Mouse (Mus musculus) MEL (cell line): Measurements from ENCODE around the gene Znrf3. TPM values are rescaled to one million over a fixed set of nuclear protein-coding genes. Genes with fewer than 3 reads are reported as not detected.

ENCODE experiments used
- DNase-seq: peaks from one replicate; pipeline ENCODE4 v3.0.0; 2011; ENCODE audit warnings: low read depth, low spot score
- H3K27ac ChIP-seq: 2 replicates; pipeline ENCODE4 v1.5.1; 2012; ENCODE audit warnings: low read depth, mild to moderate bottlenecking, control low read depth, low read length, moderate library complexity; ENCODE audit not compliant: control insufficient read depth
- H3K27me3 ChIP-seq, 2 experiments: fragments of 150-350 bp in 1 of 2; sonication (generic) in 1 of 2; 2 replicates each; pipeline ENCODE4 v1.6.1; 2012; ENCODE audit warnings: low read length in 2 of 2, mild to moderate bottlenecking in 2 of 2, improper control_type of control experiment in 1 of 2, moderate library complexity in 1 of 2; ENCODE audit not compliant: insufficient read depth in 2 of 2, control insufficient read depth in 1 of 2
- H3K36me3 ChIP-seq, 2 experiments: 2 replicates each; pipeline ENCODE4 v1.6.1; 2012 to 2014; ENCODE audit warnings: low read length in 2 of 2, improper control_type of control experiment in 1 of 2, inconsistent platforms in 1 of 2, mild to moderate bottlenecking in 1 of 2; ENCODE audit not compliant: insufficient read depth in 2 of 2, control insufficient read depth in 1 of 2
- H3K4me1 ChIP-seq, 2 experiments: fragments of 150-350 bp in 1 of 2; sonication (generic) in 1 of 2; 2 replicates each; pipeline ENCODE4 v1.6.1; 2012; ENCODE audit warnings: low read length in 2 of 2, improper control_type of control experiment in 1 of 2, mild to moderate bottlenecking in 1 of 2; ENCODE audit not compliant: insufficient read depth in 2 of 2, control insufficient read depth in 1 of 2
- H3K4me3 ChIP-seq, 2 experiments: fragments of 150-350 bp in 1 of 2; sonication (generic) in 1 of 2; 2 replicates each; pipeline ENCODE4 v1.5.1; 2012; ENCODE audit warnings: low read depth in 2 of 2, low read length in 2 of 2, mild to moderate bottlenecking in 2 of 2, moderate library complexity in 2 of 2, control low read depth in 1 of 2, improper control_type of control experiment in 1 of 2; ENCODE audit not compliant: control insufficient read depth in 1 of 2, insufficient read depth in 1 of 2
- H3K79me2 ChIP-seq: 2 replicates; pipeline ENCODE4 v1.6.1; 2012; ENCODE audit warnings: mild to moderate bottlenecking, low read length, moderate library complexity; ENCODE audit not compliant: control insufficient read depth, poor library complexity, insufficient read depth
- H3K9ac ChIP-seq: 2 replicates; pipeline ENCODE4 v1.6.1; 2012; ENCODE audit warnings: low read depth, mild to moderate bottlenecking, control low read depth, low read length, moderate library complexity; ENCODE audit not compliant: control insufficient read depth, poor library complexity, severe bottlenecking
- H3K9me3 ChIP-seq: fragments of 150-350 bp; sonication (generic); replicated peaks from 2 replicates; pipeline ENCODE4 v1.6.1; 2012; ENCODE audit warnings: mild to moderate bottlenecking, low read length, improper control_type of control experiment, moderate library complexity; ENCODE audit not compliant: insufficient read depth
- BHLHE40 ChIP-seq: IDR thresholded peaks from 2 replicates; pipeline ENCODE4 v1.6.1; 2012; ENCODE audit warnings: low read depth, mild to moderate bottlenecking, inconsistent platforms, low read length, improper control_type of control experiment, borderline replicate concordance
- CHD2 ChIP-seq: IDR thresholded peaks from 2 replicates; pipeline ENCODE4 v1.6.1; 2011; ENCODE audit warnings: low read length, improper control_type of control experiment
- E2F4 ChIP-seq: IDR thresholded peaks from 2 replicates; pipeline ENCODE4 v1.6.1; 2011; ENCODE audit warnings: low read depth, low read length, improper control_type of control experiment, borderline replicate concordance
- ELF1 ChIP-seq: IDR thresholded peaks from 2 replicates; pipeline ENCODE4 v1.6.1; 2014; ENCODE audit warnings: low read depth, mild to moderate bottlenecking, inconsistent platforms, low read length, improper control_type of control experiment, moderate library complexity
- EP300 ChIP-seq, 2 experiments: IDR thresholded peaks; 2 replicates each; pipeline ENCODE4 v1.6.1; 2011; ENCODE audit warnings: improper control_type of control experiment in 2 of 2, low read length in 2 of 2, low read depth in 1 of 2, mild to moderate bottlenecking in 1 of 2
- GABPA ChIP-seq: IDR thresholded peaks from 2 replicates; pipeline ENCODE4 v1.6.1; 2012; ENCODE audit warnings: low read depth, mild to moderate bottlenecking, inconsistent platforms, low read length, improper control_type of control experiment, moderate library complexity
- JUND ChIP-seq: IDR thresholded peaks from 2 replicates; pipeline ENCODE4 v1.6.1; 2011; ENCODE audit warnings: low read depth, mild to moderate bottlenecking, improper control_type of control experiment, low read length
- MAX ChIP-seq: IDR thresholded peaks from 2 replicates; pipeline ENCODE4 v1.6.1; 2011; ENCODE audit warnings: low read length, improper control_type of control experiment
- MYB ChIP-seq: IDR thresholded peaks from 2 replicates; pipeline ENCODE4 v1.6.1; 2011; ENCODE audit warnings: mild to moderate bottlenecking, low read depth, low read length, improper control_type of control experiment
- POLR2A ChIP-seq, 2 experiments: IDR thresholded peaks; 2 replicates each; pipeline ENCODE4 v1.6.1; 2011 to 2012; ENCODE audit warnings: low read length in 2 of 2, mild to moderate bottlenecking in 2 of 2, control low read depth in 1 of 2, improper control_type of control experiment in 1 of 2, low read depth in 1 of 2, moderate library complexity in 1 of 2; ENCODE audit not compliant: control insufficient read depth in 1 of 2, insufficient read depth in 1 of 2, poor library complexity in 1 of 2
- POLR2AphosphoS2 ChIP-seq: IDR thresholded peaks from 2 replicates; pipeline ENCODE4 v1.6.1; 2011; ENCODE audit warnings: low read length, improper control_type of control experiment
- RAD21 ChIP-seq: IDR thresholded peaks from 2 replicates; pipeline ENCODE4 v1.6.1; 2011; ENCODE audit warnings: mild to moderate bottlenecking, low read depth, low read length, improper control_type of control experiment
- SIN3A ChIP-seq: IDR thresholded peaks from 2 replicates; pipeline ENCODE4 v1.6.1; 2012; ENCODE audit warnings: low read length, improper control_type of control experiment, inconsistent platforms
- UBTF ChIP-seq: IDR thresholded peaks from 2 replicates; pipeline ENCODE4 v1.6.1; 2012; ENCODE audit warnings: low read depth, mild to moderate bottlenecking, inconsistent platforms, low read length, improper control_type of control experiment, moderate library complexity, borderline replicate concordance; ENCODE audit not compliant: insufficient read depth
- USF1 ChIP-seq: IDR thresholded peaks from 2 replicates; pipeline ENCODE4 v1.6.1; 2014; ENCODE audit warnings: low read depth, mild to moderate bottlenecking, inconsistent platforms, low read length, improper control_type of control experiment, moderate library complexity
- USF2 ChIP-seq, 2 experiments: IDR thresholded peaks; 2 replicates each; pipeline ENCODE4 v1.6.1; 2011 to 2012; ENCODE audit warnings: improper control_type of control experiment in 2 of 2, low read length in 2 of 2, borderline replicate concordance in 1 of 2, inconsistent platforms in 1 of 2, low read depth in 1 of 2, mild to moderate bottlenecking in 1 of 2; ENCODE audit not compliant: insufficient read depth in 1 of 2
- ZC3H11A ChIP-seq: IDR thresholded peaks from 2 replicates; pipeline ENCODE4 v1.6.1; 2012; ENCODE audit warnings: low read depth, mild to moderate bottlenecking, inconsistent platforms, low read length, improper control_type of control experiment
- ZMIZ1 ChIP-seq: IDR thresholded peaks from 2 replicates; pipeline ENCODE4 v1.6.1; 2012; ENCODE audit warnings: low read depth, mild to moderate bottlenecking, inconsistent platforms, low read length, improper control_type of control experiment, moderate library complexity
- ZNF384 ChIP-seq: IDR thresholded peaks from 2 replicates; pipeline ENCODE4 v1.6.1; 2012; ENCODE audit warnings: low read depth, mild to moderate bottlenecking, inconsistent platforms, low read length, improper control_type of control experiment
- polyA plus RNA-seq, 2 experiments: library from polyadenylated mRNA; stranded (reverse) in 1 of 2; unstranded in 1 of 2; fragments of >175 nt in 1 of 2; fragments of >200 nt in 1 of 2; gene quantifications; 2 replicates each; pipeline versions ENCODE4 v1.2.1 to v1.2.4; 2012; ENCODE audit warnings: low replicate concordance in 2 of 2, low read depth in 1 of 2; ENCODE audit not compliant: insufficient read length in 2 of 2, insufficient read depth in 1 of 2, missing spikeins in 1 of 2
- total RNA-seq: library from RNA; depleted of rRNA; stranded (reverse); fragments of 300-350 nt; gene quantifications from 2 replicates; pipeline ENCODE4 v1.2.3, GENCODE M21; 2012

The Znrf3 gene
- total and polyA plus RNA-seq, 3 experiments, result 9.0 to 9.2 TPM; not detected in 1

DNA sequence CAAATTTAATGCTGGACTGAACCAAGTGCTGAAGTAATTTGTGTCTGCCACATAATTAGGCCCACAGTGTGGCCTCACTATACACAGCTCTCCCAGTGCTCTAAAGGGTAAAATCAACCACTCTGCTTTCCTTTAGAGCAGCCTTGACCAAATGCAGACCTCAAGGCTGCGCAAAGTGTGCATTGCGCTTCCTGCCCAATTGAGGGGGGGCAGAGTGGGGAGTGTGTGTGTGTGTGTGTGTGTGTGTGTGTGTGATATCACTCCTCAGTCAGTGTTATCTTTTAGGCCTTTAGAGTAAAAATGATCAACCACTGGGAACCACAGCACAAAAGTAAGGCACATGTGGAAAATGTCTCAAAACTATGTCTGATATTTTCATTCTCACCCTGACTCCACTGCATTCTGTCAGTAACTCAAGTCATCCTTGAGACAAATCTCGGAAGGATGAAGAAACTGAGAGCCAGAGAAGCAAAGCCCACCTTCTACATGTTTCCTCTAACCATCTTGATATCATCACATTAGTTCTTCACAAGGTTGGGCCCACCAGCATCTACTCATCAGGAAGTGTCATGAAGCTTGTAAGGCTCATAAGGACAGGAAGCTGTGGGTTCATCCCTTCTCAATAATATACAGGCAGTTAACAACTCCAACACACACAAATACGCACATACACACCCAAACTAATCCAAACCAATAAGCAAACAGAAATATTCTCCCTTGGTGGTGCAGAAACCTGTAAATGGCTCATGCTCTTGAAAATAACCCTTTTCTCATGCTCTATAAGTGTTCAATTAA, 15.1 kb downstream of the Znrf3 start:
- no peak for DNase-seq
- H3K36me3 ChIP-seq, result peaks cover 0 to 23% of the 10 kb centered on the region in 2 experiments; a peak in 2 of 4 replicates
- no peak for TF ChIP-seq POLR2AphosphoS2
- TF ChIP-seq GABPA, result no peak
- TF ChIP-seq RAD21, result no peak
- no peak for TF ChIP-seq UBTF
- no peak for TF ChIP-seq ZC3H11A
- 0 out of 2 replicates have a peak, but pooled peaks have one; percentile 4 for TF ChIP-seq BHLHE40
- TF ChIP-seq MAX, result 0 out of 2 replicates have a peak, but pooled peaks have one; percentile 15
- TF ChIP-seq JUND, result no peak
- TF ChIP-seq USF2 (IDR thresholded peaks at IDR 0.05; ENCODE audit: borderline replicate concordance in 1 of 2, insufficient read depth in 1 of 2, low read depth in 1 of 2, low read length in 2 of 2), result no peak
- TF ChIP-seq SIN3A, result no peak
- no peak for TF ChIP-seq POLR2A (IDR thresholded peaks at IDR 0.05; ENCODE audit: control insufficient read depth in 1 of 2, insufficient read depth in 1 of 2, low read depth in 1 of 2, low read length in 2 of 2, poor library complexity in 1 of 2)
- TF ChIP-seq EP300 (IDR thresholded peaks at IDR 0.05; ENCODE audit: low read depth in 1 of 2, low read length in 2 of 2), result peak in 1 of 2 experiments; percentile 17; a peak in 1 of 4 replicates
- no peak for TF ChIP-seq MYB
- no peak for TF ChIP-seq ZNF384
- no peak for TF ChIP-seq ELF1
- no peak for TF ChIP-seq ZMIZ1
- TF ChIP-seq, all 39 proteins: peak for 3
- H3K4me1 ChIP-seq, result peaks cover 14 to 18% of the 10 kb centered on the region in 2 experiments
- H3K27me3 ChIP-seq, result no peaks in the 10 kb centered on the region
- no peak overlapping the region for H3K27ac ChIP-seq
- H3K4me3 ChIP-seq, result no peak overlapping the region
- H3K79me2 ChIP-seq, result peaks cover 50% of the 10 kb centered on the region
- no peak overlapping the region for H3K9ac ChIP-seq
- H3K9me3 ChIP-seq, result no peaks in the 10 kb centered on the region

DNA sequence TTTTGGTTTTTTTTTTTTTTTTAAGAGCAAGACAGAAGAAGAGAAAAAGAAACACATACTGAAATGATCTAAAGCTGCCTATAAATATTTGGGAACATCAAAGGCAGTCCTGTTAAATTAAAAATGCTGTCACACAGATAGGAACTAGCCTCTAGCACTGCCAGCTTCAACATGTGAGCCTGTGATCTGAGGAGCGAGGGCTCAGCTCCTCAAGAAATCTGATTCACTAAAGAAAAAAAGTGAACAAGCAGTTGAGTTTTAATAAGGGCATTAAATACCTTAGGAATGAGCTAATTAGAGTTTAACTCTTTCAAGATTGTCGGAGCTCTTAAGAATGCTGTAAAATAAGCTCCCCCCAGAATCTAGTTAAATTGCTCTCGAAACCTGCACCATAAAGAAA, 17.4 kb downstream of the Znrf3 start:
- Histone ChIP-seq H3K36me3 (peaks cover 0 to 41% of the 10 kb centered on the region in 2 experiments; a peak in 2 of 4 replicates), H3K9ac (no peak overlapping the region), H3K4me1 (peaks cover 27 to 35% of the 10 kb centered on the region in 2 experiments), H3K9me3 (no peaks in the 10 kb centered on the region), H3K27me3 (no peaks in the 10 kb centered on the region), H3K79me2 (peaks cover 49% of the 10 kb centered on the region)
- no peak for DNase-seq
- TF ChIP-seq E2F4 (no peak), CHD2 (no peak), USF1 (no peak), ELF1 (no peak)
- TF ChIP-seq, all 39 proteins: peak for 0
- Histone ChIP-seq H3K4me3 (no peak overlapping the region), H3K27ac (no peak overlapping the region)
